ENCODE assay signal across 9 mouse cellular contexts in the genomic region with DNA sequence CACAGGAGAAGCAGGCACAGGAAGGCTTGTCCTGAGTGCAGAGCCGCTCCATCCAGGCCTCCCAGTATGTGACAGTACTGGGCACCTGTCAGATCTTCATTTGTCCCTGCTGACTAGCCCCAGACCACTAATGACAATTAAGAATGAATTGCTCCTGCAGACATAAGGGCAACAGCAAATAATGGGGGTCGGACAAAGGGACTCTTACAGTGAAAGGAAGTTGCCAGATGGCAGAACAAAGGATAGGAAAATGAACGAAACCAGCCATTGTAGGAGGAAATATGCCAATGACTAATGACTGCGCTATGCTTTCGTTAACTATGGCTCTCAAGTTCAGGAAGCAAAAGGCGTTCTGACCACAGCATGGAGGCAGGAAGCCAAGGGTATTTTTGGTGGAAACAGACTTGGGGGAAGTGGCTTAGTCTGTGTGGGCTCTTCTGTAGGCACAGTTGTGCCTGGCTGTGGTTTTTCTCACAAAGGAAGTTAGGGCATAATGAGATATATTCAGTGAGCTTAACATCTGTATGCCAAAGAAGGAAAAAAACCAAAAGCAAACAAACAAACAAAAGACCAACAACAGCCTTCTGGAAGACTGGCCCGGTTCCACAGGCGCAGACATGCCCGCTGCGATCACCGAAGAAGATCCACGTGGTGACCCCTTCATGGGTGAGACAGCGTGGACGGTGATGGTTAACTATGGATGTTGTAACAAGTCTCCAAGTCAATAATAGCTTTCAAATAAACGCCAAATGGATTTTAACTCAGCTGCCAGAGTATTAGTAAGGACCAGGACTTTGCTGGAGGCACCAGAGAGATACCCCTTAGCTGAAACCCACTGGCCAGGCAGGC. TPM values are rescaled to one million over a fixed set of nuclear protein-coding genes. Genes with fewer than 3 reads are reported as not detected.
DNase-seq lines count a peak whose midpoint lies in the region; ATAC-seq and TF ChIP-seq lines count a peak whose summit lies in the region.
"Had no signal": no experiment of that assay in that cellular context is flagged by ENCODE, and none has a peak within 500 bp of the region (broad histone marks: within the 10 kb centered on the region; RNA-seq: fewer than 3 reads in every experiment).

No protein-coding gene starts in this region.

- H3K36me3 ChIP-seq in heart, embryonic 11.5 days (ENCODE audit: control insufficient read depth, insufficient read depth, low read length) = peaks cover 7% of the 10 kb centered on the region; the same call in 1 of the 2 replicates
- peaks cover 7% of the 10 kb centered on the region; the same call in 1 of the 2 replicates for H3K36me3 ChIP-seq in kidney, postnatal 0 days (ENCODE audit: insufficient read depth, low read length)
- no peaks in the 10 kb centered on the region for H3K36me3 ChIP-seq in splenic B cell, adult 2 months (ENCODE audit: control insufficient read depth, insufficient read depth, low read length, poor library complexity, severe bottlenecking)

- no peak overlapping the region for H3K4me2 ChIP-seq in heart, embryonic 11.5 days
- no peak overlapping the region for H3K4me2 ChIP-seq in kidney, postnatal 0 days (ENCODE audit: low read length)

- no peak for TF ChIP-seq CTCF in kidney, postnatal 0 days (IDR thresholded peaks at IDR 0.05; ENCODE audit: low read depth)

- no peaks in the 10 kb centered on the region for H3K9me3 ChIP-seq in heart, embryonic 11.5 days (replicated peaks; ENCODE audit: control insufficient read depth, low read length)
- no peaks in the 10 kb centered on the region for H3K9me3 ChIP-seq in kidney, postnatal 0 days (replicated peaks; ENCODE audit: low read length)

- WGBS in heart, embryonic 11.5 days (ENCODE audit: insufficient replicate concordance) = 72% methylated on average over 15 of the region's 15 CpGs
- 80% methylated on average over 15 of the region's 15 CpGs for WGBS in kidney, postnatal 0 days

- H3K27me3 ChIP-seq in heart, embryonic 11.5 days (ENCODE audit: control insufficient read depth, insufficient read depth, low read length) = no peaks in the 10 kb centered on the region
- H3K27me3 ChIP-seq in kidney, postnatal 0 days (ENCODE audit: insufficient read depth, low read length) = no peaks in the 10 kb centered on the region
- H3K27me3 ChIP-seq in splenic B cell, adult 2 months (ENCODE audit: control insufficient read depth, insufficient read depth, low read length, poor library complexity, severe bottlenecking) = no peaks in the 10 kb centered on the region

- H3K4me3 ChIP-seq in brown adipose tissue, adult 24 weeks (ENCODE audit: insufficient read depth, low read depth, low read length) = no peak overlapping the region
- no peak overlapping the region for H3K4me3 ChIP-seq in heart, embryonic 11.5 days (ENCODE audit: low read depth, low read length)
- H3K4me3 ChIP-seq in kidney, postnatal 0 days (replicated peaks; ENCODE audit: low read depth, low read length) = no peak overlapping the region

- DNase-seq in adrenal gland, postnatal 14 days = peak; percentile 55
- DNase-seq in adrenal gland, postnatal 25 days = no peak
- peak; percentile 49 for DNase-seq in kidney, postnatal 0 days (ENCODE audit: low spot score)
- peak; percentile 73 for DNase-seq in splenic B cell, adult 2 months (ENCODE audit: low read depth, low spot score)
- no peak for DNase-seq in spleen, adult 12 weeks (ENCODE audit: low spot score)

- peak overlapping the region; percentile 79 for H3K27ac ChIP-seq in brown adipose tissue, adult 24 weeks (replicated peaks; ENCODE audit: low read depth, low read length)
- peak overlapping the region; percentile 37 for H3K27ac ChIP-seq in heart, embryonic 11.5 days (ENCODE audit: low read depth, low read length)
- H3K27ac ChIP-seq in kidney, postnatal 0 days = peak overlapping the region; percentile 60

- peaks cover 27% of the 10 kb centered on the region for H3K4me1 ChIP-seq in brown adipose tissue, adult 24 weeks (ENCODE audit: control insufficient read depth, insufficient read depth, insufficient read length, low read length)
- peaks cover 4% of the 10 kb centered on the region; the same call in 1 of the 2 replicates for H3K4me1 ChIP-seq in heart, embryonic 11.5 days (ENCODE audit: control insufficient read depth, insufficient read depth, low read length)
- no peaks in the 10 kb centered on the region for H3K4me1 ChIP-seq in kidney, postnatal 0 days (replicated peaks; ENCODE audit: insufficient read depth, low read length)

- no peak for ATAC-seq in heart, embryonic 11.5 days (replicated peaks; ENCODE audit: insufficient number of reproducible peaks, low FRiP score, low TSS enrichment)
- no peak for ATAC-seq in kidney, postnatal 0 days (replicated peaks; ENCODE audit: low FRiP score, low read depth)
- ATAC-seq in megakaryocyte, adult 5-6 weeks (ENCODE audit: poor library complexity, severe bottlenecking) = peak; percentile 77

- H3K9ac ChIP-seq in heart, embryonic 11.5 days (ENCODE audit: low read depth, low read length) = no peak overlapping the region
- no peak overlapping the region for H3K9ac ChIP-seq in kidney, postnatal 0 days (ENCODE audit: low read depth, low read length)

RNA-seq across cellular contexts. Expression of gene Hacl1, which starts 28.8 kb away (rescaled TPM):
- total RNA-seq in adrenal gland, postnatal 14 days (2021) = 62.2 and 112 TPM in 2 replicates
- 53.2 and 69.0 TPM in 2 replicates for total RNA-seq in adrenal gland, postnatal 25 days (2021)
- 77.1 and 106 TPM in 2 replicates for polyA plus RNA-seq in brown adipose tissue, adult 24 weeks (2012; ENCODE audit: insufficient read depth, insufficient read length, missing spikeins)
- 8.5 and 16.1 TPM in 2 replicates for polyA plus RNA-seq in heart, embryonic 11.5 days (2014; fragmentation: Nextera tagmentation; extraction: Ambion mirVana)
- polyA plus RNA-seq in kidney, postnatal 0 days (2015; fragmentation: Nextera tagmentation; extraction: Ambion mirVana) = 68.9 and 76.3 TPM in 2 replicates
- 8.0 and 12.2 TPM in 2 replicates for total RNA-seq in megakaryocyte, adult 5-6 weeks (2015)
- 14.6 and 18.1 TPM in 2 replicates for total RNA-seq in megakaryocyte, adult 5-6 weeks (2017)

RNA-seq across cellular contexts. Expression of gene Btd, which starts 29.0 kb away (rescaled TPM):
- 40.4 and 47.4 TPM in 2 replicates for total RNA-seq in adrenal gland, postnatal 14 days (2021)
- 65.9 and 70.8 TPM in 2 replicates for total RNA-seq in adrenal gland, postnatal 25 days (2021)
- polyA plus RNA-seq in brown adipose tissue, adult 24 weeks (2012; ENCODE audit: insufficient read depth, insufficient read length, missing spikeins) = 27.9 and 30.4 TPM in 2 replicates
- 22.3 and 25.0 TPM in 2 replicates for polyA plus RNA-seq in heart, embryonic 11.5 days (2014; fragmentation: Nextera tagmentation; extraction: Ambion mirVana)
- polyA plus RNA-seq in kidney, postnatal 0 days (2015; fragmentation: Nextera tagmentation; extraction: Ambion mirVana) = 60.6 and 64.5 TPM in 2 replicates
- 14.8 and 17.0 TPM in 2 replicates for total RNA-seq in megakaryocyte, adult 5-6 weeks (2015)
- total RNA-seq in megakaryocyte, adult 5-6 weeks (2017) = 11.3 and 18.5 TPM in 2 replicates

RNA-seq across cellular contexts. Expression of gene Gm49387, which starts 29.2 kb away (rescaled TPM):
- 3.0 and 6.4 TPM in 2 replicates for total RNA-seq in adrenal gland, postnatal 14 days (2021)
- total RNA-seq in adrenal gland, postnatal 25 days (2021) = 0.62 and 1.2 TPM in 2 replicates
- not detected in 2 replicates for polyA plus RNA-seq in brown adipose tissue, adult 24 weeks (2012; ENCODE audit: insufficient read depth, insufficient read length, missing spikeins)
- 0.84 TPM in 1 of 2 replicates, not detected in the other for polyA plus RNA-seq in heart, embryonic 11.5 days (2014; fragmentation: Nextera tagmentation; extraction: Ambion mirVana)
- polyA plus RNA-seq in kidney, postnatal 0 days (2015; fragmentation: Nextera tagmentation; extraction: Ambion mirVana) = 2.9 TPM in 1 of 2 replicates, not detected in the other
- total RNA-seq in megakaryocyte, adult 5-6 weeks (2015) = not detected in 2 replicates
- total RNA-seq in megakaryocyte, adult 5-6 weeks (2017) = not detected in 2 replicates
- total RNA-seq: layer of hippocampus, postnatal 10 days had no signal

Comparison
In these comparisons a context has a peak if more than half of its experiments do, and no peak if none do; other contexts are left out.
1. DNase-seq: peak in adrenal gland, postnatal 14 days (single experiment), kidney, postnatal 0 days (single experiment) and splenic B cell, adult 2 months (single experiment); none in adrenal gland, postnatal 25 days (single experiment) and spleen, adult 12 weeks (single experiment).
2. Peak in every context shown above with its lines, with median percentiles within 50 percentile points of each other: H3K27ac ChIP-seq.